Mouse (Mus musculus) hindbrain, embryonic 10.5 days (tissue): ENCODE data around the gene Nsmce3. TPM values are rescaled to one million over a fixed set of nuclear protein-coding genes. Genes with fewer than 3 reads are reported as not detected.

Source experiments
- DNase-seq: peaks from one replicate; pipeline ENCODE4 v3.0.0-alpha.2; 2017; ENCODE audit warnings: low spot score
- H3K27ac ChIP-seq: fragments of 300-500 bp; sonication (generic); 2 replicates; pipeline ENCODE4 v1.5.1; 2016; ENCODE audit warnings: mild to moderate bottlenecking, moderate library complexity
- H3K27me3 ChIP-seq: fragments of 300-500 bp; sonication (generic); 2 replicates; pipeline ENCODE4 v1.6.1; 2016; ENCODE audit warnings: mild to moderate bottlenecking; ENCODE audit not compliant: poor library complexity, insufficient read depth, severe bottlenecking
- H3K36me3 ChIP-seq: fragments of 300-500 bp; sonication (generic); 2 replicates; pipeline ENCODE4 v1.6.1; 2016; ENCODE audit warnings: mild to moderate bottlenecking, moderate library complexity
- H3K4me1 ChIP-seq: fragments of 300-500 bp; sonication (generic); replicated peaks from 2 replicates; pipeline ENCODE4 v1.6.1; 2016; ENCODE audit warnings: mild to moderate bottlenecking
- H3K4me3 ChIP-seq: fragments of 300-500 bp; sonication (generic); 2 replicates; pipeline ENCODE4 v1.5.1; 2016; ENCODE audit warnings: mild to moderate bottlenecking, moderate library complexity
- H3K9me3 ChIP-seq: fragments of 300-500 bp; sonication (generic); 2 replicates; pipeline ENCODE4 v1.6.1; 2016; ENCODE audit warnings: mild to moderate bottlenecking, moderate library complexity
- WGBS: fragments of 180-500 bp; shearing (Covaris S2); methylation state at CpG from one replicate; pipeline ENCODE4 v1.1.7; 2016; 5-methylcytosine and 5-hydroxymethylcytosine counted together
- polyA plus RNA-seq: library from polyadenylated mRNA; unstranded; fragments of >200 nt; fragmentation: Nextera tagmentation; extraction: Ambion mirVana; gene quantifications from 2 replicates; pipeline ENCODE4 v1.2.1, GENCODE M21; 2016

Gene Nsmce3
- polyA plus RNA-seq, 1 experiment from 2014 or later: 10.6 TPM

DNA sequence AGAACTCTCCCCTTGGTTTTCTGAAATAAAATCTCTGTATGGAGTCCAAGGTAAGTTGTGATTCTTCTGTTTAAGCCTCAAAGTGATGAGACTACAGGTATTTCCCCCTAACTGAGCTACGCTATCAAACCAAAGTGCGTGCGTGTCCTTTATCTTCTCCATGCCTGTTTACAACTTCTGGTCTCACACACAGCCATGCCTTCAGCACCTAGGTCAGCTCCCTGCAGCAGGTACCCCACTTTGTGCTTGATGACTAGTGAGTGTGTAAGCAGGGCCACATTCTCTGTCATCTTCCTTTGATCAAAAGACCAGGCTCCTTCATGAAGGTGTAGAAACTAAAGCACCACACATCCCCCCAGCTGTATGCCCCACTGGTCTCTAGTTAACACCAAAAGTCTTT lies 22.0 kb downstream of the Nsmce3 start:
- Histone ChIP-seq H3K36me3 (no peaks in the 10 kb centered on the region), H3K4me1 (no peaks in the 10 kb centered on the region), H3K9me3 (no peaks in the 10 kb centered on the region), H3K27ac (no peak overlapping the region), H3K4me3 (no peak overlapping the region), H3K27me3 (no peaks in the 10 kb centered on the region)
- 62% methylated on average over 3 of the region's 3 CpGs for WGBS
- peak; percentile 40 for DNase-seq

GRCm38 (mm10) chr7:64847366-64847899 lies 25.4 kb downstream of the Nsmce3 start:
- 85% methylated on average over 5 of the region's 5 CpGs for WGBS
- H3K4me3 ChIP-seq: no peak overlapping the region
- no peaks in the 10 kb centered on the region for H3K4me1 ChIP-seq
- H3K27me3 ChIP-seq: no peaks in the 10 kb centered on the region
- no peaks in the 10 kb centered on the region for H3K36me3 ChIP-seq
- H3K27ac ChIP-seq: no peak overlapping the region
- no peak for DNase-seq
- no peaks in the 10 kb centered on the region for H3K9me3 ChIP-seq

GRCm38 (mm10) chr7:64846061-64846460 lies 26.7 kb downstream of the Nsmce3 start:
- WGBS: 91% methylated on average over 3 of the region's 3 CpGs
- Histone ChIP-seq H3K9me3 (no peaks in the 10 kb centered on the region), H3K36me3 (no peaks in the 10 kb centered on the region), H3K4me1 (peaks cover 7% of the 10 kb centered on the region), H3K27me3 (no peaks in the 10 kb centered on the region), H3K27ac (no peak overlapping the region), H3K4me3 (no peak overlapping the region)
- no peak for DNase-seq

GRCm38 (mm10) chr7:64840946-64841659 lies 31.7 kb downstream of the Nsmce3 start:
- Histone ChIP-seq H3K36me3 (no peaks in the 10 kb centered on the region), H3K4me3 (0 out of 2 replicates have a peak overlapping the region, but pooled peaks have one; percentile 11), H3K4me1 (peaks cover 24% of the 10 kb centered on the region), H3K27me3 (no peaks in the 10 kb centered on the region), H3K9me3 (no peaks in the 10 kb centered on the region), H3K27ac (peak overlapping the region; percentile 84)
- WGBS: 44% methylated on average over 10 of the region's 10 CpGs
- peak; percentile 46 for DNase-seq

DNA sequence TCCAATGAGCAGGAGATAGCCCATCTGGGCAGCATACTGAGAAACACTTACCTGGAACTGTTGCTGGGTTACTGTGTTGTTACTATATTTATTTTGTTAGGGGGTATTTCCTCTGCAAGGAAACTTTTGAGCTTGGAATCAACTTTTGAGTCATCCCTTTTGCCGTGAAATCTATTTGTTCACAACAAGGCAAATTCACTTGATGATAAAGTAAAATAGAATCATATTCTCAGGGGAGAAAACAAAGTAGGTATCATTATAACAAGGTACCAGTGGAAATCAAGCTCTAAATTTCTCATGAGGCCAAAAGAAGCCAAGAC lies 32.3 kb downstream of the Nsmce3 start:
- Histone ChIP-seq H3K4me1 (peaks cover 24% of the 10 kb centered on the region), H3K4me3 (peak overlapping the region; percentile 50), H3K27ac (peak overlapping the region; percentile 84), H3K9me3 (no peaks in the 10 kb centered on the region), H3K36me3 (no peaks in the 10 kb centered on the region), H3K27me3 (no peaks in the 10 kb centered on the region)
- WGBS: 63% methylated on average over 1 of the region's 1 CpGs
- DNase-seq: no peak

GRCm38 (mm10) chr7:64839801-64840575 lies 32.8 kb downstream of the Nsmce3 start:
- peak overlapping the region; percentile 84 for H3K27ac ChIP-seq

DNA sequence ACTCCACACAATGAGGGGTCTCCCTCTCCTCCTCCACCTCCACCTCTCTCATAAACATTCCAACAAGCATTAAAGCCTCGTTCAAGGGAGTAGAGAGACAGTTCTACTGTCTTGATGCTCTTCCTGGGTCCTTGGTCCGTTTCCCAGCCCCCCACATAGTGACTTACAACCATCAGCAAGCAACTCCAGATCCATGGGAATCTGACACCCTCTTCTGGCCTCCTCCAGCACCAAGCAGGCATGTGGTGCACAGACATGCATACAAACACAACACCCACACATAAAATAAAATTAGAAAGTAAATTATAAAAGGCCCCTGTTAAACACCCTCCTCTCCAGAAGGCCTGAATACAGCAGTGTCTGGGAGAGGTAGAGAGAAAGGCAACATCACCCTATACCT lies 33.5 kb downstream of the Nsmce3 start:
- DNase-seq: no peak
- Histone ChIP-seq H3K4me1 (peaks cover 24% of the 10 kb centered on the region), H3K27ac (peak overlapping the region; percentile 84; the same call in 1 of the 2 replicates), H3K4me3 (peak overlapping the region; percentile 50), H3K9me3 (no peaks in the 10 kb centered on the region), H3K36me3 (no peaks in the 10 kb centered on the region), H3K27me3 (no peaks in the 10 kb centered on the region)
- WGBS: 71% methylated on average over 2 of the region's 2 CpGs

More at GRCm38 (mm10) chr7:64839801-64840575, 32.8 kb downstream of the Nsmce3 start:
- H3K4me3 ChIP-seq: peak overlapping the region; percentile 50
- no peaks in the 10 kb centered on the region for H3K36me3 ChIP-seq
- peaks cover 24% of the 10 kb centered on the region for H3K4me1 ChIP-seq
- peak; percentile 77 for DNase-seq
- 2% methylated on average over 21 of the region's 21 CpGs for WGBS
- no peaks in the 10 kb centered on the region for H3K9me3 ChIP-seq
- H3K27me3 ChIP-seq: no peaks in the 10 kb centered on the region

DNA sequence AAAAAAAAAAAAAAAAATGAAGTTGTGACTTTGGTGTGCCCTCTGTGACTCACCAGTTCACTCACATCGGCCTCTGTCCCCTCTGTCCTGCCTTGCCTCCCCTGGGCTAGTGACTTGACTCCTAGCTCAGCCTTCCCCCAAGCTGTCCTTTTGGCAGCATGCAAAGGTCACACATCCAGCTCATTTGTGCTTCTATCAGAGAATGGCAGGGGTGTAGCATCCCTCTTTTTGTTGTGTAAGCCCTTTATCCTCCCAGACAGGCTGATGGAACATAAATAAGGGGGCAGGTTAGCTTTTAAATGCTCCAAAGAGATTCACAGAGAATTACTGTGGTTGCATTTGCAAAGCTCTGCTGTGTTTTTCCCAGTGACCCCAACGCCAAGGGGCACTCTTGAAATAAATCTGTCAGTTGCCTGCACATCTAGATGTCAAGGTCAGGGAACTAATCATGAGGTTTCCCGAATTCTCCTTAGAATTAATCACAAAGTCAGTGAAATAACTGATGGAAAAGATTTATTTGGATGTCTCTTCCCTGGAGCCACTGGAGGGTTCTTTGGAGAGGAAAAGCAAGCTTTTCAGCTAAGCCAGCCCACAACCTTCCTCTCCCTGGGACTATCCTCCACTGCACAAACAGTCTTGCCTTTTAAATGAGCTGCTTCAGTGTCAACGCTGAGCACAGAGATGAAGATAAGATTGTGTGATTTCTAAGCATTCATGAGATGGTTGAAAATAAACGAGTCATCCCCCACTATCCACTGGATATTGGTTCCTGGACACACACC lies 42.4 kb downstream of the Nsmce3 start:
- Histone ChIP-seq H3K4me1 (peaks cover 11% of the 10 kb centered on the region), H3K4me3 (no peak overlapping the region), H3K27me3 (no peaks in the 10 kb centered on the region), H3K36me3 (no peaks in the 10 kb centered on the region), H3K9me3 (peaks cover 4% of the 10 kb centered on the region; the same call in 1 of the 2 replicates), H3K27ac (no peak overlapping the region)
- WGBS: 47% methylated on average over 5 of the region's 5 CpGs
- DNase-seq: no peak

GRCm38 (mm10) chr7:64821081-64821480 lies 51.7 kb downstream of the Nsmce3 start:
- Histone ChIP-seq H3K4me1 (no peaks in the 10 kb centered on the region), H3K27me3 (no peaks in the 10 kb centered on the region), H3K9me3 (no peaks in the 10 kb centered on the region), H3K27ac (no peak overlapping the region), H3K36me3 (no peaks in the 10 kb centered on the region), H3K4me3 (no peak overlapping the region)
- 81% methylated on average over 5 of the region's 5 CpGs for WGBS
- DNase-seq: no peak

- 94% methylated on average over 9 of the region's 9 CpGs for WGBS
- DNase-seq: no peak
These were observed 53.1 kb downstream of the Nsmce3 start for GRCm38 (mm10) chr7:64819683-64820082.

More at GRCm38 (mm10) chr7:64819683-64820082, 53.1 kb downstream of the Nsmce3 start:
- Histone ChIP-seq H3K27ac (no peak overlapping the region), H3K27me3 (no peaks in the 10 kb centered on the region), H3K9me3 (no peaks in the 10 kb centered on the region), H3K4me3 (no peak overlapping the region), H3K4me1 (no peaks in the 10 kb centered on the region), H3K36me3 (no peaks in the 10 kb centered on the region)
